Mouse (Mus musculus): Measurements from ENCODE around the gene Gm20604.

Gene Gm20604

DNA sequence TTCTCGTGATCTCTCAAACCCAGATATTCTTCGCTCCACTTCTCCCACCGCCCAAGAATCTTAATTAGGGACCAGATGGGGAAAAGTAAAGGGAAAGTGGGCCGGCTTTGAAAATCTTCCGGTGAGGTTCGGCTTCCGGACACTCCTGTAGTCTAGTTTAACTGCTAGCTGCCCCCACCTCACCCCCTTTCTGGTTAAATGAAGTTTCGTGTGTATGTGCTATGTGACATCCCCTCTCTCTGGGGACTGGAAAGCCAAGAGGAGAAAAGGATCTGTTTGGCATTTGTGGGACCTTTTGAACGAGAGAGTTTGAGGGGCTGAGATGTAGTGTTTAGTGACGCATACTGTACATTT is at the start of gene Gm20604:
Gm20604 (minus strand) TSS at position 270 of the 354 bp plus-strand sequence.
- no peak for DNase-seq

DNA sequence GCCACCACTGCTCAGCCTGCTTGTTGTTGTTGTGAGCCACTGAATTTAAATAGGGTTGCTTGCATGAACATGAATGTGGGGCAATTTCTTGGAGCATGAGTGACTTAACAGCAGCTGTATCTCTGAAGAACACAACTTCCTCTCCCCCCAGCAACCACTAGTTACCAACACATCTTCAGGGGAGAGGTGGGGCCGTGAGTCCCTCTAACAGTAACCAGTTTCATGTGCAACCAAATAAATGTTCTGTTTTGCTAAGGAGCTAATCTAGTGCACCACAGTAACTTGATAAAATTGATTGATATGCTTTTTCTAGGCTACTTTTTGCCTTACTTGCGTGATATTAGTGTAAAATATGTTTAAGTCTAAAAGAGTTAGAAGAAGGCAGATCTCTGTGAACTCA is 41.1 kb upstream of the Gm20604 start:
- no peak for DNase-seq

DNA sequence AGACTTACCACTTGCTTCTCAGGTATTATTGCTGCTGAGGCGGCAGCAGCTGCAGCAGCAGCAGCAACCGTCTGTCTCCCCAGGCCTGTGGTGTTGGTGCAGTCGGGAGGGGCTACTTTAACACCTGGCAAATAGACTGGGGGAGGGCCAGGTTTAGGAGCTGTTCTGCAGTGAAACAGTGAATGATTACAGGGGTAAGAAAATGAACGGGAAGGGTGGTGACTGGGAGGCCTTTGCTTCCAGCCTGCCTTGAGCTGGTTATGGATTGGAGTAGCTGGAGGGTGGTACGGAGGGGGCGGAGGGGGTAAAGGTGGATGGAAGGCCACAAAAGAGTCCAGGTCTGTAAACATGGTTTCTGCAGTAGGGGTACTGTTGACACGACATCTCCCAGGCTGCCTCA is 29.5 kb upstream of the Gm20604 start:
- DNase-seq = no peak

GRCm38 (mm10) chr12:102785593-102785985 is 27.1 kb upstream of the Gm20604 start:
- no peak for DNase-seq

DNA sequence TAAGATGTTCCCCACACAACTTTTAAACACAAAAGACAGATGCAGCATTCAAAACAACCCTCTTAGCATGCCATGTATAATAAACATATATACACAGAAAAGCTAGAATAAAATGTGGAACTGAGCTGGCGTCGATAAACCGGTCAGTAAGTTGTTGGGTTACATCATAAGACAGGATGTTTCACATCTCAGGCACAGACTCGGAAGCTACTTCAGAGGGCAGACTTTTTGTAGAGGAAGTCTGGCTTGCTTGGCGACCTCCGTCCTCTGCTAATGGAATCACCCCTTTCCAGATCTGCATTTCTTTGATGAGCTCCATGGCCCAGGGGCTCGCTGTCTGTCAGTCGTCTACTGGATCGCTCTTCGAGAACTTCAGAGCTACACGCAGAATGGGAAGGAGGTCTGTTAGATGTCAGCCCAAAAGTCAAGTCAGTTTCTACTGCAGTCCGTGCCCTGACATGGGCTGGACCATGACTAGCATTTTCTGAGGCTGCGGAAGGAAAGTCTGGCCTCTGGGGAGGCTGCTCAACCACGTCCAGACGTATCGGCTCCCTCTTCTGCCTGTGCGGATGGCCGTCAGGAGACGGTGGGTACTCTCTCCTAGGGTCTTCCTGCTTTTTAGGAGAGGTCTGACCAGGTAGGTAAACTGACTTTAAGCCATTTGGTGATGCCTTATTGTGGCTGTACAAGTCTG is 26.6 kb upstream of the Gm20604 start:
- DNase-seq = no peak

DNA sequence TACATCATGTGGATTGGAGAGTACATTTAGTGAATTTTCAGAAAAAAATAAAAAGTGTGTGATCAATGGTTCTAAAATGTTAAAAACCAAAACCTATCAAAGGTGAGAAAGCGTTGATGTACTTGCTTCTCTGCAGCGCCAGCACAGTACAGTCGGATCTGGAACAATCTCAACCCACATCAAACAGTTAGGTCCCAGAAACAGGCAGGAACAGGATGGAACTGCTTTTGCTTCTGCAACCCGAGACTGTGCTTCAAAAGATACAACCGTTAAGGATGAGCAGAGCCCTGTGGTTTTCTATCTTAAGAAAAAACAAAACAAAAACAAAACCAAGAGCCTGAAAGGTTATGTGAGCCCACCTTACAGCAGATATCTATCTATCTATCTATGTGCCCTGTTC is 24.4 kb upstream of the Gm20604 start:
- no peak for DNase-seq

DNA sequence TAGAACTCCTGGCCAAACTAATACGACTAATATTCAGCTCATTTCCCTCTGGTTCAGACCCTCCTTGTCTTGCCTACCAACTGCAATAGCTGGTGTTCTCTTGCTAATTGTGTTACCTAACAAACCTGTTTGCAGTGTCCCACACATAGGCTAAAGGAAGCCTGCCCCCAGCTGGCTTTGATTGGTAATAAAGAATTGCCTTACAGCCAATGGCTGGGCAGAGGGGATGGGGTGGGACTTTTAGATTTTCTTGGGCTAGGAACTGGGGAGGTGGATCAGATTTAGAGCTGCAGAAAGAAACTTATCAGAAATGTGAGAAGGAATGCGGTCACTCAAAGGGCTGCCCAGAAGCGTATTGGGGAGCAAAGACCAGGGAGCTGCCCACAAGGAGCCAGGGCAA is 21.0 kb upstream of the Gm20604 start:
- DNase-seq = peak; percentile 29

DNA sequence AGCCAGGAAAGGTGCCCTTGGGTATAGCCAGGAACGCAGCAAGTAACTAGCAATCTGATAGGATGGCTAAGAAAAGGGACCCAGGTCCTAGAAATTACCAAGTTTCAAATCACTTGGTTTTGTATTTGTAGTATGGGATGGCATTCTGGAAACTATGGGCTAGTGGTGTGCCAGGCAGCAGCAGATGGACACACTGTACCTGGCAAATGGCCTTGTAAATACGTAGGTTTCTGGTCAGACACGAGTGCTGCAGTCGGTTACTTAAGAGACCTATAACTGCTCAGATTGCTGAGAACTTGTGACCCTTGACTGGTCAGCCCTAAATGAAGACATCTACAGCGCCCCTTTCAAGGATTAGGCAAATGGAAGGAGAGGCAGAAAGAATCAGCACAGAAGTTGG is 19.7 kb upstream of the Gm20604 start:
- no peak for DNase-seq

- DNase-seq = no peak
Measured at GRCm38 (mm10) chr12:102776035-102776434, 17.6 kb upstream of the Gm20604 start.

- no peak for DNase-seq
Measured at GRCm38 (mm10) chr12:102772676-102773075, 14.2 kb upstream of the Gm20604 start.

- no peak for DNase-seq
Measured at GRCm38 (mm10) chr12:102771601-102772000, 13.1 kb upstream of the Gm20604 start.

GRCm38 (mm10) chr12:102769000-102769399 is 10.5 kb upstream of the Gm20604 start:
- DNase-seq = peak; percentile 31

GRCm38 (mm10) chr12:102763696-102764095 is 5.2 kb upstream of the Gm20604 start:
- no peak for DNase-seq

DNA sequence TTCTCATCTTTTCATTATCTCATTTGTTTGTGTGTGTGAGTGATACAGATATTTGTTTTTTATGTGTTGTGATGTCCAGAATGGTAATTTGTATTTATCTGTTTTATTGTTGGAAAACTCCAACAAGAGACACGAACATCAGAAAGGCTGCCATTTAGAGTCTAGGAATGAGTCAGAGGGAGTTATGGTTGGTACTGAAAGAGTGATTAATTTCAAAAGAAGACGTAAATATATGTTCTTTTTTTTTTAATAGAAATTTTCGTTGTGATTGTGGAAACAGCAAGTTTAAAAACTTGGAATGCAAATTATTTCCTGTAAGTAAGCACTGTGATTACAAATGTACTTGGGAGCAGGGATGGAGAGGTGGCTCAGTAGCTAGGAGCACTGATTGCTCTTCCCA is 3.2 kb upstream of the Gm20604 start:
- no peak for DNase-seq

DNA sequence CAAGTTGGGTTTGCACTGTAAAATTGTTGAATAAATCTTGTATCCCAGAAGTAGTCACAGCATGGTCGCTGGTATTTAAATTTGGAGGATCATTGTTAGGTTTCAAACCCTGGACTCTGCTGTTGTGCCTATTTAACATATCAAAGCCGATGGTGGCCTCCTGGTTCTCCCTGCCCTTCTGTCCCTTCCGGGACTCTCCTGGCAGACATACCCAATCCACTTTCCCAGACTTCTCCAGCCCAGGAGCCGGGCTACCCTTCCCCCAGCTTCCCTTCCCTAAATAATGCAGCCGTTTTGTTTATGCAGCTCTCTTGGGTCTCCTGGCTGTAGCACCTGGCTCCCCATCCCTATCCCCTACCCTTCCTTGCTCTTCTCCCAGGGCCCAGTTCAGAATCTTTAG is 464 bp upstream of the Gm20604 start:
- no peak for DNase-seq

- DNase-seq = peak; percentile 98
Measured at GRCm38 (mm10) chr12:102757689-102758402, 626 bp downstream of the Gm20604 start, which contains the start of the genes Gm28051, Gon7 and Ubr7. Gm28051 (minus strand) TSS chr12:102757765. Gon7 (minus strand) TSS chr12:102757803. Ubr7 (plus strand) TSS chr12:102757967.

DNA sequence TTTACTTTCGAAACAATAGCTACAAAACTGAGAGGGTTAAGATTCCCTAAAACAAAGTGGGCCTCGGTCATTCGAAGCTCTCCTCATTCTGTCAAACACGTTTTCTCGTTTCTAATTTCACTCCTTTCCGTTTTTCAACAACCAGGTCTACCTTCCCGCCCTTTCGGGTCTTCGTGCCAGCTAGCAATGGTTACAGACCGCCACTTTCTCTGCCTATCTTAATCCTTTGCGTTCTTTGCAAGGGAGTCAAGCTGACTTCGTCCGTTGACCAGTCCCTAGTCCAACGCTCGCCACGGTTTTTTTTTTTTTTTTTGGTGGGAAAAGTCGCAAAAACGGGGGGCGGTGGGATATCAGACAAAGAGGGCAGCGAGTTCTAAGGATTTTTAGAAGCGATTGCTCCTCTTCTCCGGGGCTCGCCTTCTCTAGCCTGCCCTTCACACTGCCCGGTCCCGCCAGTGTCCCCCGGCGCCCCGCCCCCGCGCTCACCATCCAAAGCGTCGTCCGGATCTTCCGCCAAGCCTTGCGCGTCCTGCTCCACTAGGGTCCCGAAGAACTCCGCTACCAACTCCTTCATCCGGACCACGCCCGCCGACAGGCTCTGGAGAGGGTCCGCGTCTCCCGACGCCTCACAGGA is 1.3 kb downstream of the Gm20604 start:
- DNase-seq = no peak

GRCm38 (mm10) chr12:102756304-102756703 is 2.2 kb downstream of the Gm20604 start:
- DNase-seq = peak; percentile 43

DNA sequence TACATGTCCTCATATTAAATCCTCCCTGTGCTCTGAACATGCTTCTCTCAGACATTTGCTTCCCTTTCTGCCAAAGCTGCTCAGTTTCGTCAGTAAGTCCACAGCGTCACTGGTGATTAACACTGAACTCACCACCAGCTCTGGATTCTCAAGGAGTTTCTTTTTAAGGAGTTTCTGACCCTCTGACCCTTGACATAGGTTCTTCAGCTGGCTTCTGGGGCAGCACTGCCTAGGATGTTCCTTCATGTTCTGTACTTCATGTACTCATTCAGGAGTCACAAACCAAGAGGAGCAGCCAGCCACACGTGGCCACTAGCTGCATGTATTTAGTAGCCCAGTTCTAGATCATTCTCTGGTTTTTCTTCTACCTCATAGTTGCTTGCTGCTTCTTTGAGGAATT is 10.2 kb downstream of the Gm20604 start:
- DNase-seq = no peak

DNA sequence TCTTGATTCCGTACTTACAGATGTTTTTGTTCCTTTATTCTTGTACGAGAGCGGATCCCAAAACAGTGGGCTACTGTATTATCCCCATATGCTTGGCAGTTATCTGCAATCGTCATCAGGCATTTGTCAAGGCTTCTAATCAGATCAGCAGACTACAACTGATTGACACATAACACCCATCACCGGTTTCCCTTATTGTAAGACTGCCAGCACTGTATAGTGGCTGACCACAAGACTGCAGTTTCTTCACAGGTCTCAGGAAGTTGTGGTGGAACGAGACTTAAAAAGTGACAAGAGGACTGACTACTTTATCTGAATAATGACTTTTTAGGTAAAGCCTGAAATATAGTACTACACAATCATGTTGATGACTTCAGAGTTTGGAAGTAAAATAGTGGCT is 13.6 kb downstream of the Gm20604 start:
- no peak for DNase-seq

- peak; percentile 93 for DNase-seq
Measured at GRCm38 (mm10) chr12:102743589-102744574, 14.6 kb downstream of the Gm20604 start, which contains the start of the genes Moap1 and Tmem251. Moap1 (minus strand) TSS chr12:102743661. Tmem251 (plus strand) TSS chr12:102743762.

GRCm38 (mm10) chr12:102743036-102743588 is 15.4 kb downstream of the Gm20604 start:
- no peak for DNase-seq
